Mouse (Mus musculus) spleen, adult 12 weeks (tissue): Measurements from ENCODE around the gene Scaf4.

Experiments
- DNase-seq: peaks from one replicate; pipeline ENCODE4 v3.0.0; 2022; ENCODE audit warnings: low spot score

Scaf4 gene

DNA sequence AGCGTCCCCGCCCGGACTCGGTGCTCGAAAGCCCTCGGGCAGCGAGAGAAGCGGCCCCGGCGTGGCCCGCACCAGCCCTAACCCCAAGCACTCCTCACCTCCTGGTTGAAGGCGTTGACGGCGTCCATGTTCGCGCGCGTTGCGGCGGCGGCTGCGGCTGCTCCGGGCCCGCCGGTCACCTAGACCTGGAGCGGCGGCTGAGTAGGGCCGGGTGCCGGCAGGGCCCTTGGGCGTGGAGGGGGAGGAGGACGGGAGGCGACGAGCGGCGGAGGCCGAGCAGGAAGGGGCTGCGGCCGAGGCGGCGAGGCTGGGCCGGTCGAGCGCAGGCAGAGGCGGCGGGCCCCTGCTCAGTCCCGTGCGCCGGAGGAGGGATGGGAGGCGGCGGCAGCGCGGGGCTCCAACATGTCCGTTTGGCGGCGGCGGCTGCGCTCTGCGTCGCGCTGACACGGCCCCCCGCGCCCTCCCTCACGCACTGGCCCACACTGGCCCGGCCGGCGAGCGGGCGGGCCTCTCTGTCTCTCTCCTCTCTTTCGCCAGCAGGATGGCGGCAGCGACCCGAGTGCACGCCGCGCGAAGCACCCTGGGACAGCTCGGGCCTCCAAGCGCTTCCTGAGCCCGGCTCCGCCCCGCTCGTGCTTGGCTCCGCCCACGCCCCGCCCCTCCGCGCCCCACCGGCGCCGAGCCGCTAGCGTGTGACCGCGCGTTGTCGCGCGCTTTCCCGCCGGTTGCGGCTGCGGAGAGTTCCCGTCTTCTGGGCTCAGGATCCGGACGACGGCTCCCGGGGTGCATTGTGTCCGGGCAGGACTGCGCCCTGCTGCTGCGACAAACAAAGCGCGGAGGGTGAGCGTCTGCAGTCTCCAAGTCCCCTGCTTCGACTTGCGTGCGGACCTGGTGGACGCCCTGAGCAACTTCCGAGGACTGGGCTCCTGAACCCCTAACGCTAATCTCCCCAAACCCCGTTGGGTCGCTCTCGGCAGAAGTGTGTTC lies at the start of gene Scaf4:
Gene Scaf4 (minus strand): TSS at position 599 of the 987 bp plus-strand sequence.
- peak; percentile 92 for DNase-seq

DNA sequence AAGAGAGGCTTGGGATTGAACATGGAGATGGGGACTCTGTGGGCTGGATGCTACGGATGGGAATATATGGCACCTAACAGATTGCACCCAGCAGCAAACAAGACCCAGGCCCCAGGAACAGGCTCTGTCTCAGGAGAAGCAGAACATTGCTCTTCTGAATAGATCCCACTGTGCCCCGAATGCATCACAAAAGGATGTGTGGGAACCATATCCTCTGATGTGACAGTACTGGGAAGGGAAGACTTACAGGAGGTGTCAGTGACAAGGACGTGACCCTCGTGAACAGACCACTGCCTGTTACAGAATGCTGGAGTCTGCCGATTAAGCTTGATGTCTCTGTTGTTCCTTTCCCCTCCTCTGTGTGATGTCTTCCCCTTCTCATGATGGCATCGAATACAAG lies 48.2 kb upstream of the Scaf4 start:
- DNase-seq = no peak

DNA sequence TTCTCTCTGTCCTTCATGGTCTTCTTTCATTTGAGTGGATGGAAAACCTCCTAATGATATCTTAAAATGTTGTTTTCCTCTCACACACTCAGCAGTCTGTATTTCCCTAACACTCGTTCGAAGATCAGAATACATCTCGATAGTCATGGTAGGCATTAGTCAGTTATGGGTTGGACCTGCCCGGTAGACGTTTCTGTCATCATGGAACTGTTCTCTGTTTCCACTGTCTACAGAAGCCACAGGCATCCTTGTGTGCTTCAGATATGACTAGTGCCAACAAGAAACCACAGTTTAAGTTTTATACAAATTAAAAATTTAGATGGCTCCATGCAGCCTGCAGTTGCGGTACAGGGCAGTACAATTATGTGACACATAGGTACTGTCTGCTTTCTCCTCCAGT lies 46.7 kb upstream of the Scaf4 start:
- no peak for DNase-seq

DNA sequence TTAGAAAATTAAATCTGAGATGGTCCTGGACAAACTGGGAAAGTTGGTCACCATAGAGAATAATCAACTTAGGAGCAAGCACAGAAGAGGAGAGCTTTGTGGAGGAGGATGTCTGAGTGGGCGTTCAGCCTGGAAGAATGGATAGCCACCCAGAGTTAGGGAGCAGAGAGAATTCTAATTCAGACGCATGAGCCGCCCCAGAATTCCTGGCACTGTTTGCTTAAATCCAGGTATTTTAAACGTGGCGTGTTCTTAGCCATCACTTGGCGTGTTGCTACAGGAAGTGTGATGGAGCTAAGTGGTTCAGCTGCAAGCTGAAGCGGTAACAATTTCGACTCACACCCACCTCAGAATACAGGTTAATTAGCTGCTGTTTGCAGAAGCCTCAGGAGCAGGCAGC lies 45.2 kb upstream of the Scaf4 start:
- DNase-seq = no peak

DNA sequence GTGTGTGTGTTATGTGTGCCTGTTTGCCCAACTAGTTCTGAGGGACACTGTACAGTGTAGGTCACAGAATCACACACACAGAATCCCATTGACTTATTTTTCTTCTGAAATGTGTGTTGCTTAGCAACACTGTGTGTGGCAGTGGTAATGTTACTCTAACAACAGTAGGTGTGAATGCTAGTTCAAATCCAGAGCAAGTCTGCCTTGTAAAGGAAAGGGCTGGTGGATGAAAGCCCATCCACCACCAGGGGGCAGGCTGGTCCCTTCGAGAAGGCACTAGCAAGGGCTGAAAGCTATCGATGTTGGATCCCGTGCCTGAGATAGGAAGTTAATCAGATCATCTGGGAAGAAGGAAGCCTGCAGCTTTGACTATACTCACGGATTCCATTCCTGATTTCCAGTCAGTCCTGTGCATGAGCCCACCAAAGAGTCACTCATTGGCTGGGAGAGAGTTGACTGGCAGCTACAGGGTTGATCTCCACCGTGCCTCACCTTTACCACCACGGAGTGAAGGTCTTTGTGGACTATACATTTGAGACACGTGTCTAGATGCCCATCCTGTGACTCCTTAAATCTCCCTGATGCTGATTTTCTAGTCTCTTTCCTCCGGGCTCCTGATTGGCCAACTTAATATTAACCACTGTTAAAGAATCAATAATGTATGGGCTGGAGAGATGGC lies 38.7 kb upstream of the Scaf4 start:
- DNase-seq = peak; percentile 26

DNA sequence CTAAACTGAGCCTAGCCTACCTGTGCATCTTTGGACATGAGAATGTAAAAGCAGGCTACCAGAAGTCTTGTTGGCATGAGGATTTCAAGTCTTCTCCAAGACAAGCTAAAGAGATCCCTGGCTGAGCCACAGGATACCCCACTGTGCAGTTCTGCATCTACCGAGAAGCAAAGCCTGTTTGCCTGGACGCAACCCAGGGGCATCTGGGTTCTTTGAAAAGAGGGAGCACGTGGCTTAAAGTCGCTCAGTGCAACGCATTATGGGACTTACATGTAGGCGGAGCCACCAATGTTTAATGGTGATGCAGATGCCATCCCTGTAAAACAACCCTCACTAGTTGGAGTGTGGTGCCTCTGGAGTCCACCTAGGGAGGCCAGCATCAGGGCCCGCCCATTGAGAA lies 35.0 kb upstream of the Scaf4 start:
- no peak for DNase-seq

DNA sequence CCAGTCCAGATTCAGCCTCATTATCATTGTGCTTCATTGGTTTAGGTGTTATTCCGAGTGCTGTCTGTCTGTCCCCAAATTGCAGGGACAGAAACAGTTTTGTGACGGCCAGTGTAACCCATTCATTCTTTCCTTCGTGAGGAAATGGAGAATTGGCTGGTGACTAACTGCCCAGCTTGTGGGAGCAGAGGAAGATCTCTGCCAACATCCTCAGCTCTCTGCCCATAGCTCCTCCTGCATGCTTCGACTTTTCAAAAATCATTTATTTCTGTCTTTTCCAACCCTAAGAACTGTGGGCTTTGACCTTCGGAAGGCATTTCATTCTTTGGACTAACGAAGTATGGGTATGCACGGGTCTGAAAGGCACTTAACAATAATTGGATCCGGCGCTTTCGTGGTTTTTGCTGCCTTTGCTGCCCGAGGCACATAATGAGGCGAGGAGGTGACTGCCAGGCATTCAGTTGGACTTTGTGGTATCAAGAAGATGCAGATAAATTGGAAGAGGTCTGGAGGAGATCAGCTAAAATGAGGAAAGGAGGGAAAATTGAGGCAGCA lies 34.1 kb upstream of the Scaf4 start:
- no peak for DNase-seq

DNA sequence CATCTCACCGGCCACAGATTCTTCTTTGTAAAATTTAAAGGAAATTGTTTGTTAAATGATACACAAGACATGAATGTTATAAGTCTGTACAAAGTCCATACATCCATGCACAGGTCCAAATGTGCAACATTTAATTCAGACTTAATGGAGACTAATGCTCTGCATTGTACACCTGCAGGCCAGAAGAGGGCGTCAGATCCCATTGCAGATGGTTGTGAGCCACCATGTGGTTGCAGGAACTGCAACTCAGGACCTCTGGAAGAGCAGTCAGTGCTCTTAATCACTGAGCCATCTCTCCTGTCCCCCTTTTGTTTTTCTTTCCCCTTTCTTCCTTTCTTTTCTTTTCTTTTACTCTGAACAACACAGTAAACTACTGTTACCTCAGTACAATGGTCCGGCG lies 33.5 kb upstream of the Scaf4 start:
- no peak for DNase-seq

DNA sequence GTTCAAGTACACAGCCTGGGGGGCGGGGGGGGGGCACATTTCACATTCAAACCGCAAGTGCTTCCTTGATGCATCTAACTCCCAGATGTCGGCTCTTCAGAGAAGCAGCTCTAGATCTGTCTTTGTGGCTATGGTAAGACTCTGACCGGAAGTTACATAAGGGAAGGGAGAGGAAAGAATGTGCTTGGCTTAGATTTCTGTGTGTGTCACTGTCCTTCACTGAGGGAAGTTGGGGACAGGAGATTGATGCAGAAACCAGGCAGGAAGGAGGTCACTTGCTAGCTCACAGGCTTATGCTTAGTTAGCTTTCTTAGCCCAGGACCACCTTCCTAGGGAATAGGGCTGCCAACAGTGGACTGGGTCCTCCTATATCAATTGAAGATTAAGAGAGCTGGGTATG lies 31.6 kb upstream of the Scaf4 start:
- no peak for DNase-seq

DNA sequence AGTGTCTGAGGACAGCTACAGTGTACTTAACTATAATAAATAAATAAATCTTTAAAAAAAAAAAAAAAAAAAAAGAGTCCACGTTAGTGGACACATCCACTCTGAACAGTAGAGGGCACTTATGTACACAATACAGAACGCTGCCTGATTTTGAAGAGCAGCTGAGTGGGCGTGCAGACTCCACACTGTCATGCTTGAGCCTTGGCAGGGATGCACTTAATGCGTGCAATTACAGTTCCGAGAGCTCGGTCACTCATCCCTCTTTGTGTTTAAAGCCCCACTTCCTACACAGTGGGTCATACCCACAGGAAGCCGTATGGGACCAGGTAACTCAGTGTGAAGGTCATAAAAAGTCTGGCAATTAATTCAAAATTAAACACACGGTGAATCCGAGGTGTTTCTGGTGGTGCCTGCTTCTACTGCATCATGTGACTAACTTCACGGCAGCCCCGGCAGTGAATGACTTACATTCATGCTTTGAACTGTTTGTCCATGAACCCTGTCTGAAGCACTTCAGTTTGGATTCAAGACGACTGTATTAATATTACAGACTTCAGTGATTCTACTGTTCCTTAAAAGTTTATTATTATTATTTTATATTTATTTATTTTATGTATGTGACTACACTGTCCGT lies 28.3 kb upstream of the Scaf4 start:
- DNase-seq = no peak

DNA sequence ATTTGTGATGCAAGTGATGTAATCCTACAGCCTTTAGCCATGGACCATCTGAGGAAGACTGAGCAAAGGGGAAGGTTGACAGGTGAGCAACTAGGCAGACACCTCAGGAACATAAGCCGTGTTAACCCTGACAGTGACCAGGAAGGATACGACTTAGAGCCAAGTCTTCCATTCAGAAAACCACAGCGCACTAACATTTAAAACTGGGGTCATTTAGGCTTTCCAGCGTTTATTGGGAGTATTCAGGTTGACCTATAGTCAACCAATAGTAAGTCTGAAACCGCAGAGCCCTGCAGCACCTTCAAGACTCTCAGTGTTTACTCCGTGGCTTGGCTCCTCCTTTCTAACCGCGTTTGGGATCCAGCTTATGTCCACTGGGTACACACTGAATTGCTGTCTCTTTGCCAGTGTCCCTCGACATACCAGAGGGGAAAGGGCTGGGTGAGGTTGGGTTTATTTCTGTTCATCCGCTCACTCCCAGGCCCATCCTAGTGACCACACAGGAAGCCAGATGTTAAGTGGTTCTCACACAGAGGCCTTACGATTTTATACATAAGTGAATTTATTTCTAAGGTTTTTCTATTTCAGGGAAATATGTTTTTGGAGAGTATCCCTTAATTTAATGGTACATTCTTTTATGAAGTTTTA lies 26.3 kb upstream of the Scaf4 start:
- no peak for DNase-seq

DNA sequence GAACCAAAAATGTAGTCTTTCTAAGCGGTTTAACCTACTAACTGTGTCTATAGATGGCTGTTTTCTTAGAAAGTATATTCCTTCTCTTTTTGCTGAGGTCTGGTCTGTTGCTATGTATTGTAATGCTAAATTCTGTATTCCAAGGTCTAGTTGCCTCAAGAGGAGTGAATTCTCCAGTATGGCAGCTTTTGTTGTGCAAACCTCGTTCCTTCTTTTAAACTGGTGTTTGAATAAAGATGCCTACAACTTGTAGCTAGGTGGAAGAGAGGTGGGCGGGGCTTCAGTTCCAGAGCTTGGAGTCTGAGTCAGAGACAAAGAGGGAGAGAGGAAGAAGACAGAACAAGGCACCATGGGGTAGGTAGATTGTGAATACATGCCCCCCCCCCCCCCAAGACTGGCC lies 25.5 kb upstream of the Scaf4 start:
- DNase-seq = no peak

DNA sequence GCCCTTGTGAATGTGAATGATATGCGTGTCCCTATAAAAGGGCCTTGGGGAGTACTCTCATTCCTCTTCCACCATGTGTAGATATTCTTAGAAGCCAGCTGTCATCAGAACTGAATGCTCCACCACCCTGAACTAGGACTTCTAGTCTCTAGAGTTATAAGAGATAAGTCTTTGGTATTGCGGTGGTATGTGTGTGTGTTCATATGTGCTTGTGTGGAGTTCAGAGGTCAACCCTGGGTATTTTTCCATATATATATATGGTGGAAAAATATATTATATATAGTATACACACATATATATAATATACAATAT lies 19.6 kb upstream of the Scaf4 start:
- no peak for DNase-seq

DNA sequence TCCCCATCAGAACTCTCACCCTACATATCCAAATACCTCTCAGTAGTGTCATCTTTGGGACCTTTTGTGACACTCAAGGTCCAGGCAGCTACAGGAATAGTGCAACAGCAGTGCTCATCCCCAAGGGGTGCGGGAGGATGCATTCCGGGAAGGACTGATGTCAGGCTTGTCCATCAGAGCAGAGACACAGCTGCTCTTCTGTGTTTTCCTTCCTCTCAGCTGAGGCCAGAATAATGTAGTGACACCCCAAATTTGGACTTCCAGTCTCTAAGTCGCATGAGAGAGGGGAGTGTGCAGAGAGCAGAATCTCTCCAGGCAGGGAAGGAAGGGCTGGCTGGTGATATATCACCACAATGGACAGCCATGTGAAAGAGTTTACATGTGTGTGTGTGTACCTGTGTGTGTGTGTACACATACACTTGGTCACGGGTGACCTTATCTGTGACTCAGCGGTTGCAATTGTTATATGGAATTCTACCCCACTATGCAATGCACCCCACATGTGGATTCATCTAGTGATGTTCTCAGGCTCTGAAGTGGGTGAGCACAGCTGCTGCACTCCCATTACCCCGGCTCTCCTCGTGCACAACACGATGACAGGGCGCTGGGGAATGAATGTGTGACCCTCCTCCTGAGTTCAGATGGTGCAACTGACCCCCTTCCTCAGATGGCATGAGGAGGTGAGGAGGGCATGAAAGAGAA lies 19.1 kb upstream of the Scaf4 start:
- no peak for DNase-seq

DNA sequence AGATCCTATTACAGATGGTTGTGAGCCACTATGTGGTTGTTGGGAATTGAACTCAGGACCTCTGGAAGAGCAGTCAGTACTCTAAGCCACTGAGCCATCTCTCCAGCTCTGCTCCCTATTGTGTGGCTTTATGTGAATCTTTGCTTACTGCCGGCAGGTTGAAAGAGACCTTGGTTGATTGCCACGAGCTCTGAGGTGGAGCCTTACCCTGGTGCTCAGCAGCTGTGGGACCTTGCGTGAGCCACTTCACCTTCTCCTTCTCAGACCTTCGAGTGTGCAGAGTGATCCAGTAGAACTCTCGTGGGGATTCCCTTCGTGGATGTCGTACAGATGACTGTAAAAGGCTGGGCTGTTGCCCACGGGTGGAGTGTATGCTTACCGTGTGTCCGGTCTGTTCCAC lies 17.4 kb upstream of the Scaf4 start:
- no peak for DNase-seq

DNA sequence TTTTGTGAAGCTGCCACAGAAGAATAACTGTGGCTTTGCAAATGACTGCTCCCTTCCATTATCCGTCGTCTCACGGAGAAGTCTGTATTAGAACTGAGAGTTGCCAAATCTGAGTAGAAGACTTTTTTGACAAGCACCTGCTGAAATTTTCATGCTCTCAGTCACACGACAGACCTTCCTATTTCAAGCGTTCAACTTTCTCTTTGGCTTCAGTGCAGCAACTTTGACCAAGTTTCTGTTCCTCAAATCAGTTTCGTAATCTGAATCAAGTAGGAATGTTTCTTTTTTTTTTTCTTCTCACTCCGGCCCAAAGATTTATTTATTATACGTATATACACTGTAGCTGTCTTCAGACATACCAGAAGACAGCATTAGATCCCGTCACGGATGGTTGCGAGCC lies 16.6 kb upstream of the Scaf4 start:
- DNase-seq = no peak

DNA sequence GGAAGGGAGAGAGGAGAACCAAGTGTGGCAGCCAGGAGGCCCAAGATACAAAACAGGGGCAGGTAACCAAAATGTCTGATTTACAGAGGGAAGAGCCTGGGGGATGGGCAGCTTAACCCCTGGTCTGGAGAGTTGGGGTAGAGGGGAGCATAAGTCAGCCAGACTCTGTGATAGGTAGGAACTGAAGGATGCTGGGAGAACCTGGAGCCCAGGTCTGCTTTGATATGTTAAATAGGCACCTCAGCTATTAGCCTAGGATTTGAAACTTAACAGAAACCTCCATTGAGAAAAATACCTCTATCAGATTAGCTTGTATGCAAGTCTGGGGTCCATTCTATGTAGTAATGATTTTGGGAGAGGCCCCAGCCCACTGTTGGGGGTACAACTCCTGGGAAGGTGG lies 15.3 kb upstream of the Scaf4 start:
- DNase-seq = no peak

DNA sequence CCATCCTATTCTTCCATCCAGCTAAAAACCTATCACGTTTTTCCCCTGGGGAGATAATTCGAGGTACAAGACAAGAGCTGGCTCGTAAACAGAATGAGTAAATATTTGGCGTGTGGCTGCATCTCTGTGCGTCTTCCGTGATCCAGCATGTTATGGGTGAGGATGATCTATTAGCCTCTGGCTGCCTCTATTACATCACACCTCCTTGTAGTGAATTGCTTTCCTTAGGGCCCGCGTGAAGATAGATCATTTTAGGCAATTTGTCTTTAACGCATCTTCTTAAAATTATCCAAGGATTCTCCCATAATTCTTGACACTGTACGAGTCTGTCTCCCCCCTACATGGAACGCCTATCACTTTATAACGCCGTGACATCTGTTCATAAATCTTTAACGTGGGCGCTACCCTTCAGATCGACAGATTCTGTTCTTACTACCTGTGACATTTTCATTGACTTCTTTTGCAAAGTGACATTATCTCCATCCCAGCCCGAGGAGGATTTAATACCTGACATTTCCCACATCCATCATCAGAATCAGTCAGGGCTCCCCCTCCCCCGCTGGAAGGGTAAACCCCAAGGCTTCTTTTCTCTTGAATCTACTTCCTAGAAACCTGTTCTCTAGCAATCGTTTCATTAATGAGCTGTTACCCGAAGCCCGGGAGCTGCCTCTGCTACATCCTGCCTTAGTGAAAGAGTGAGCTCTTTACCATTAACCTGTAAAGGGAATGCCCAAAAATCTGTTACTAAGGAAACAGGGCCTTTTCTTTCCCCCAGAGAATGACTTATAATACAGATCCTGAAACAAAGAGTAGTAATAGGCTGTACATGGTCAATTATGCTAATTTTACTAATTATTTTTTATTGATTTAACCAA lies 14.4 kb upstream of the Scaf4 start:
- DNase-seq = no peak

DNA sequence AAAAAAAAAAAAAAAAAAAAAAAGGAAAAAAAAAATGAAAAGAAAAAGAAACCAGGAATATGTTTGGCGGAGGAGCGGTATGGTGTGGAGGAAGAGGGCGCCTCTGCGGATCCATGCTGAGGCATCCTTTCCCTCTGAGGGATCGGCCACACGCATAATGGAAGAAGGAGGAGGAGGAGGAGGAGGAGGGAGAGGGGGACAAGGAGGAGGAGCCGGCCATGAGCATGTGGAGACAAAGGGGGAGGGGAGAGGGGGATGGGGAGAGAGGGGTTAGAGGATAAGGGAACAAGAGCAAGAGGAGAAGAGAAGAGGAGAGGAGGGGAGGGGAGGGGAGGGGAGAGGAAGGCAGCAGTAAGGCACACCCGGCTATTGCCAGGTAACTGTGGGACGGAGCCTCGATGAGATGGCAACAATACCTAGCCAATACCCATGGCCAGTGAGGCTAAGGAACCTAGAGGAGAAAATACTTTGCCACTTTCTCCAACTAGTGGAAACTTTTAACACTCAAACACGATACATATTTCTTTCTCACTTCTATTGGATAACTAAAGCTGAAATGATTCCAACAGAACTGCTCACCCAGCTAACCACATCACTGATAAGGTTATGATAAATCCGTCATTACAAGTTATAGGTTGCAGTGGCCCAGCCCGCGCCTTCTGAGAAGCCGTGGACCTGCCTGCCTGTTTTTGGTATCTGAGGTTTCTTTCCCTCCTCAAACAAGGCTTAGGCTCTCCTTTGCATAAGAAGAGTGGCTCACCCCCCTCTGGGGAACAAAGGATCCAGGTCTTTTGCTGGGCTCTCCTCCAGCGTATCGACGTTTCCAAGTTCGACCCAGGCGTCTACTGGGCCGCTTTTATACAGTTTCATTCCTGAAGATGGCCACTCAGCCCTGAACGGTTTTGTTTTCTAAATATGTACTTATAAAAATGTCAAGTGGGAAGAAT lies 13.4 kb upstream of the Scaf4 start:
- DNase-seq = no peak

DNA sequence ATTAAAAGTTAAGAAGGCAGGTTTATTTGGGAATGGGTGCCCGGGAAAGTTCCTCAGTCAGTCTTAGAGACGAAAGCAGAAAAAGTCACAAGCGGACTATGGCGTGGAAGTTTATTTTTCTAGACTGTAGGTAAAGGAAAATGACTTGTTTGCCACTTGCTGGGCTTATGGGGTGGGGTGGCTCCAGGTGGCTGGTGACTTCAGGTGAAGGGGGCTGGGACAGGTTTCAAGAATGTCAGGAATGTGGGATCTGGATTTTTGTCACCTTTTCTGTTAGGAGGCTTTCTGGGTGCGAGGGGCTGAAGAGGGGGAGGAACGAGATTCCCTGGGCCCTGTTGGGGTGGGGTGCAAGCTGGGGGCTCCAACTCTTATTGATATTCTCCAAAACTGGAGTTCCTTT lies 7.4 kb upstream of the Scaf4 start:
- no peak for DNase-seq
